Mouse (Mus musculus): ENCODE results near the gene Nuak2. TPM values are rescaled to one million over a fixed set of nuclear protein-coding genes. Genes with fewer than 3 reads are reported as not detected.
A peak's percentile ranks its signal among the peaks of the same experiment; 100 is the strongest.

Gene Nuak2
- polyA plus RNA-seq, 1 experiment: 4.7 TPM

DNA sequence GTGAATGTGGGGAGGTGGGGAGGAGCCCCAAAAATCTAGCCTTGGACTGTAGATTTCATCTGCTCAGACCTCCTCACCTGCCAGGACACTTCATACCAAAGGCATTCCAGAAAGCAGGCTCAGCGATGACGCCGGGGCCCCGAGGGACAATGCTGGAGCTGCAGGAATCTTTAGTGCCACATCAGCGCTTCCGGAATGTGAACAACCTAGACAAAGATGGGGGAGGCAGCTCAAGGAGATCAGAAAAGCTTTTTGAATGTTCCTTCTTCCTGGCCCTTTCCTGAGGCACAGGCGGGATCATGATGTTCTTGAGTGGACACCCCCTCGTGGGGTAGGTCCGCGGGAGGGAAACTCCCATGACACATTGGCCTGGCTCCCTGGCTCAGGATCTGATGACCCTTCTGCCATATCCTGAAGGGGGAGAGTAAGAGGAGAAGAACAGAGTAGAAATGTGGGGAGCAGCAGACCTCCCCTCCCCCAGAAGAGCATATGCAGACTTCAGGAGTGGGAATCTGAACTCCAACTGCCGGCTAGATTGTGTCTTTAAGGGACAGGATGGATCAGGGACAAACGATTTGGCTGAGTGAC lies 19.5 kb downstream of the Nuak2 start:
- no peak for TF ChIP-seq CTCF (IDR thresholded peaks at IDR 0.05; ENCODE audit: control insufficient read depth, insufficient read depth, insufficient replicate concordance, low read depth, low read length)
- TF ChIP-seq POLR2A (IDR thresholded peaks at IDR 0.05; ENCODE audit: control insufficient read depth, low read depth, low read length): no peak
- Histone ChIP-seq H3K4me1 (ENCODE audit: control insufficient read depth, insufficient read depth, low read length) (peaks cover 8% of the 10 kb centered on the region), H3K4me3 (ENCODE audit: control insufficient read depth, low read depth, low read length) (no peak overlapping the region), H3K27ac (ENCODE audit: control insufficient read depth, insufficient read depth, low read depth, low read length) (peak overlapping the region; percentile 63; the same call in 1 of the 2 replicates), H3K27me3 (ENCODE audit: control insufficient read depth, insufficient read depth, low read length) (no peaks in the 10 kb centered on the region), H3K36me3 (ENCODE audit: control insufficient read depth, insufficient read depth, low read length) (no peaks in the 10 kb centered on the region)

DNA sequence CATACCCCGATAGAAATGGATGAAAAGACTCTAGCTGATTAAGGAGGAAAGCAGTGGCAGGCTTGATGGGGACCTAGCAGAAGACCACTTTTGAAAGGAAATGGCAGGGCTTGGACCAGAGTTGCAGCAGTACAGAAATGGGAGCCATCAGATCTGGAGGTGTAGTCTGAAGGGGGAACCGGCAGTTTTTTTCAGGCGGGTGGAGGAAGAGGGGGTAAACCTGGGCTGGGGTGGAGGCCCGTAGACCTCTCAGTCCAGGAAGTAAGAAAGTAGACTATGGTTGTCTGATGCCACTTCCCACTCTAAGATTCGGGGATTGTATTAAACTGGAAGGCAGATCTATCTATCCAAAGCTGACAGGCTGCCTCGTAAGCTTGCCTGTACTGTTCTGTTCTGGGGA lies 21.0 kb downstream of the Nuak2 start:
- Histone ChIP-seq H3K4me3 (ENCODE audit: control insufficient read depth, low read depth, low read length) (no peak overlapping the region), H3K36me3 (ENCODE audit: control insufficient read depth, insufficient read depth, low read length) (no peaks in the 10 kb centered on the region), H3K4me1 (ENCODE audit: control insufficient read depth, insufficient read depth, low read length) (peaks cover 8% of the 10 kb centered on the region), H3K27me3 (ENCODE audit: control insufficient read depth, insufficient read depth, low read length) (no peaks in the 10 kb centered on the region), H3K27ac (ENCODE audit: control insufficient read depth, insufficient read depth, low read depth, low read length) (peak overlapping the region; percentile 5; the same call in 1 of the 2 replicates)
- TF ChIP-seq CTCF (IDR thresholded peaks at IDR 0.05; ENCODE audit: control insufficient read depth, insufficient read depth, insufficient replicate concordance, low read depth, low read length) (no peak), POLR2A (IDR thresholded peaks at IDR 0.05; ENCODE audit: control insufficient read depth, low read depth, low read length) (no peak)

DNA sequence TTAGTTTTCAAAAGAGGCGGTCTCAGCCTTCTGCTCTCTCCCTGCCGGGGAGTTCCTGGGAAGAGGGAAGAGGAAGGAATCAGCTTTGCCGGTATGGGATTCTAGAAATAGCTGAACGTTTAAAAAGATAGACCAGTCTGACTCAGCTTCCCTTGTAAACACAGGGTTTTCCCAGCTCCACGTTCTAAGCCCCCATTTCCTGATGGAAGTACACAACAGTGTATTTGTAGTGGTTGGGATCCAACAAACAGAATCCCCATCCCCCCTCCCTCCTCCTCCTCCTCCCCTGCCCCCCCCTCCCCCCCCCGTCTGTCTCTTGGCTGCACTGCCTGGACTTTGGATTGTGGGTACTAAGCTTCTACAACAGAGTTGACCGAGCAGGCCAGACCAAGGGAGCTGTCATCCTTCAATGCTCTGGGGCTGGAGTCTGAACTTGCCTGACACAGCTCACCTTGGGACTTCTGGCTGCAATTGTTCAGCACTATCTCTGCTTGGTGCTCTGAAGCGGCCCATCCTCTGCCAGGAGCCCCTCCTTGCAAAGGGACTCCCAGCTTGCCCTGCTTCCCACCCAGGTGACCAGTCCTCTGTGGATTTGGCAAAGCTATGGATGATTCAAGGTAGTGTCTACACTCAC lies 22.2 kb downstream of the Nuak2 start:
- H3K4me1 ChIP-seq (ENCODE audit: control insufficient read depth, insufficient read depth, low read length): peaks cover 8% of the 10 kb centered on the region
- no peaks in the 10 kb centered on the region for H3K27me3 ChIP-seq (ENCODE audit: control insufficient read depth, insufficient read depth, low read length)
- H3K27ac ChIP-seq (ENCODE audit: control insufficient read depth, insufficient read depth, low read depth, low read length): no peak overlapping the region
- TF ChIP-seq POLR2A (IDR thresholded peaks at IDR 0.05; ENCODE audit: control insufficient read depth, low read depth, low read length): no peak
- no peak for TF ChIP-seq CTCF (IDR thresholded peaks at IDR 0.05; ENCODE audit: control insufficient read depth, insufficient read depth, insufficient replicate concordance, low read depth, low read length)
- H3K36me3 ChIP-seq (ENCODE audit: control insufficient read depth, insufficient read depth, low read length): no peaks in the 10 kb centered on the region
- no peak overlapping the region for H3K4me3 ChIP-seq (ENCODE audit: control insufficient read depth, low read depth, low read length)

DNA sequence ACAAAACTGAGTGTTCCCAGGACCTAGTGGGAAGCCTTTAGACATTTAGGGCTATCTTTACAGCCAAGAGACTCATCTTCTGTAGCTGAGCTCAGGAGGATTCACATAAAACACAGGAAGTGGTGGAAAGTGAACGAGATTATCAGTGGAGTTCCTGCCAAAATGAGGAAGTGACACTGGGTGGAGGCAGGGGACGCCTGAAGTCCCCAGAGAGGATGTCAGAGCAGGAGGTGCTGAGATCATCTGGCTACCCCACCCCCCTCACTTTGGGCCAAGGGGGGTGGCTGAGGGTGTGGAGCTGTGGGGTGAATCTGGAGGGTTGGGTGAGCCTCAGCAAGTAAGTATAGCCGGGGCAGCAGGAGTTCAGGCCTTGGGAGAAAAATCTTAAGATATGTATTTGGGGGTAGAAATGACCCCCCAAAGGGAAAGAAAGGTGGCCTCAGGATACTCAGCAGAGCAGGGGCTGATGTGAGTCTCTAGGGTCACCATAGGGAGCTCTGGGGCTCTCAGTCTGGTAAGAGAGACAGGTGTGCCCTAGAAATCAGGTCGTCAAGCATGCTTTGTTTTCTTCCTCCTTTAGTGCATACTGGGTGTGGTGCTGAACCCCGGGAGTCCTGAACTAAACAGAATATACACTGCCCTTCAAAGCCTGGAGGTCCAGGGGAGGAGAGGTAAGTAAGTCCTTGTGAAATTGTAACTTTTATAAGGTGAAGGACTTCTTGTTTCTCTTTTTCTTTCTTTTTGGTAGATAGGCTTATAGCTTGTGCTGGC lies 26.0 kb downstream of the Nuak2 start:
- TF ChIP-seq CTCF (IDR thresholded peaks at IDR 0.05; ENCODE audit: control insufficient read depth, insufficient read depth, insufficient replicate concordance, low read depth, low read length) (no peak), POLR2A (IDR thresholded peaks at IDR 0.05; ENCODE audit: control insufficient read depth, low read depth, low read length) (no peak)
- no peaks in the 10 kb centered on the region for H3K4me1 ChIP-seq (ENCODE audit: control insufficient read depth, insufficient read depth, low read length)
- H3K4me3 ChIP-seq (ENCODE audit: control insufficient read depth, low read depth, low read length): no peak overlapping the region
- no peaks in the 10 kb centered on the region for H3K27me3 ChIP-seq (ENCODE audit: control insufficient read depth, insufficient read depth, low read length)
- no peaks in the 10 kb centered on the region for H3K36me3 ChIP-seq (ENCODE audit: control insufficient read depth, insufficient read depth, low read length)
- H3K27ac ChIP-seq (ENCODE audit: control insufficient read depth, insufficient read depth, low read depth, low read length): no peak overlapping the region

GRCm38 (mm10) chr1:132342518-132342917 lies 26.6 kb downstream of the Nuak2 start:
- TF ChIP-seq CTCF (IDR thresholded peaks at IDR 0.05; ENCODE audit: control insufficient read depth, insufficient read depth, insufficient replicate concordance, low read depth, low read length) (no peak), POLR2A (IDR thresholded peaks at IDR 0.05; ENCODE audit: control insufficient read depth, low read depth, low read length) (no peak)
- no peak overlapping the region for H3K4me3 ChIP-seq (ENCODE audit: control insufficient read depth, low read depth, low read length)
- no peaks in the 10 kb centered on the region for H3K36me3 ChIP-seq (ENCODE audit: control insufficient read depth, insufficient read depth, low read length)
- no peaks in the 10 kb centered on the region for H3K4me1 ChIP-seq (ENCODE audit: control insufficient read depth, insufficient read depth, low read length)
- no peaks in the 10 kb centered on the region for H3K27me3 ChIP-seq (ENCODE audit: control insufficient read depth, insufficient read depth, low read length)
- H3K27ac ChIP-seq (ENCODE audit: control insufficient read depth, insufficient read depth, low read depth, low read length): no peak overlapping the region

- H3K27ac ChIP-seq (ENCODE audit: control insufficient read depth, insufficient read depth, low read depth, low read length): no peak overlapping the region
- H3K36me3 ChIP-seq (ENCODE audit: control insufficient read depth, insufficient read depth, low read length): no peaks in the 10 kb centered on the region
These were observed 27.3 kb downstream of the Nuak2 start for GRCm38 (mm10) chr1:132343191-132343590.

DNA sequence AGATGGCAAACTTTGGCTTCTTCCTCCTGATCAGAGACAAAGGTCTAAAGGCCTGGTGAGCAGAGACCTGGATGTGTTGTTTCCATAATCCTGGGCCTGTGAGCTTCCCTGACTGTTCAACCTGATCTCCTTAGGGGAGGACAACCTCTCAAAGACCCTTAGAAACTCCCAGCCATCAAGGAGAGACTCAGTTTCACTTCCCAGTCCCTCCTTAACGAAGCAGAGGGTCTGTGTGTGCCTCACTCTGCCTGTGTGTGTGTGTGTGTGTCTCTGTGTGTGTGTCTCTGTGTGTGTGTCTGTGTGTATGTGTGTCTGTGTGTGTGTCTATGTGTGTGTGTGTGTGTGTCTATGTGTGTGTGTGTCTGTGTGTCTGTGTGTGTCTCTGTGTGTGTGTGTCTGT lies 27.7 kb downstream of the Nuak2 start:
- H3K36me3 ChIP-seq (ENCODE audit: control insufficient read depth, insufficient read depth, low read length): no peaks in the 10 kb centered on the region
- no peak overlapping the region for H3K4me3 ChIP-seq (ENCODE audit: control insufficient read depth, low read depth, low read length)
- H3K27me3 ChIP-seq (ENCODE audit: control insufficient read depth, insufficient read depth, low read length): no peaks in the 10 kb centered on the region
- no peak for TF ChIP-seq POLR2A (IDR thresholded peaks at IDR 0.05; ENCODE audit: control insufficient read depth, low read depth, low read length)
- TF ChIP-seq CTCF (IDR thresholded peaks at IDR 0.05; ENCODE audit: control insufficient read depth, insufficient read depth, insufficient replicate concordance, low read depth, low read length): no peak
- H3K27ac ChIP-seq (ENCODE audit: control insufficient read depth, insufficient read depth, low read depth, low read length): no peak overlapping the region
- no peaks in the 10 kb centered on the region for H3K4me1 ChIP-seq (ENCODE audit: control insufficient read depth, insufficient read depth, low read length)

More at GRCm38 (mm10) chr1:132343191-132343590, 27.3 kb downstream of the Nuak2 start:
- no peak for TF ChIP-seq POLR2A (IDR thresholded peaks at IDR 0.05; ENCODE audit: control insufficient read depth, low read depth, low read length)
- no peak for TF ChIP-seq CTCF (IDR thresholded peaks at IDR 0.05; ENCODE audit: control insufficient read depth, insufficient read depth, insufficient replicate concordance, low read depth, low read length)
- no peaks in the 10 kb centered on the region for H3K27me3 ChIP-seq (ENCODE audit: control insufficient read depth, insufficient read depth, low read length)
- no peak overlapping the region for H3K4me3 ChIP-seq (ENCODE audit: control insufficient read depth, low read depth, low read length)
- no peaks in the 10 kb centered on the region for H3K4me1 ChIP-seq (ENCODE audit: control insufficient read depth, insufficient read depth, low read length)

All from testis, adult 2 months (tissue).